Mouse (Mus musculus) forelimb bud, embryonic 11.5 days (tissue): Measurements from ENCODE around the gene Tuba3b.
A peak's percentile ranks its signal among the peaks of the same experiment; 100 is the strongest.

ENCODE experiments used
- DNase-seq: peaks from one replicate; pipeline ENCODE4 v3.0.0-alpha.2; 2012; ENCODE audit warnings: low read depth, low spot score

Tuba3b gene

DNA sequence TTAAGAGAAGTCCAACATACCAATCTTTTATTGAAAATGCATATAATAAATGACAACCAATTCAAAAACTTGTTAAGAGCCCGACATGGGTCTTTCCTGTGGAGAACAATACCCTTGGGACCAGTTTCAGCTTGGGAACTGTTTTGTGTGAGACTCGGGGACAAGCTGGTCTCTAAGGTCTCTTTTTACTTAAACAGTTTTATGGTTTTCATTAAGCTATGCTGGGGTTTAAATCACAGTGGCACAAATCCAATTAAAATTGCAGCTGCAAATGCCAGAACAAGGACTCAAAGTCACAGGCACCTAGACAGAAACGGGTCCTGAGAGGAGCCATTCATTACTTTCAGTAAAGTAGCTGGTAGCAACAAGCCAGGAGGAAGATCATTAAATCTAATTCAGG lies 10.4 kb upstream of the Tuba3b start:
- DNase-seq: peak; percentile 77

DNA sequence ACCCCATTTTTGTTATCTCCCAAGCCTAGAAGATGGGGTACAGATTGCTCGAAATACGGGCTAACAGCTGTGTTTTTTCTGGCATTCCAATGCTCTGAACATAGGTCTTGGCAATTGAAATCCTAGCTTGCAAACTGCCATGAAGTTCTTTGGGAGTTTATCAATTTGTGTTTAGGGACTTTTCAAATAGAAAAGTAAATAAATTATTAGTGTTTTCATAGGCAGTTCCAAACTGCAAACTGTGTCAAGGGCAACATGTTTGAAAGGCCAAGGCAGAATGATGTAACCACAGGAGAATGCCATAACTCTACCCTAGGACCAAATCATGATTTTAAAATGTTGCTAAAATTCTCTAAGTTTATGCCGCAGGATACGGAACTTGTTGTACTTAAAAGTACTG lies 7.8 kb upstream of the Tuba3b start:
- DNase-seq: no peak

DNA sequence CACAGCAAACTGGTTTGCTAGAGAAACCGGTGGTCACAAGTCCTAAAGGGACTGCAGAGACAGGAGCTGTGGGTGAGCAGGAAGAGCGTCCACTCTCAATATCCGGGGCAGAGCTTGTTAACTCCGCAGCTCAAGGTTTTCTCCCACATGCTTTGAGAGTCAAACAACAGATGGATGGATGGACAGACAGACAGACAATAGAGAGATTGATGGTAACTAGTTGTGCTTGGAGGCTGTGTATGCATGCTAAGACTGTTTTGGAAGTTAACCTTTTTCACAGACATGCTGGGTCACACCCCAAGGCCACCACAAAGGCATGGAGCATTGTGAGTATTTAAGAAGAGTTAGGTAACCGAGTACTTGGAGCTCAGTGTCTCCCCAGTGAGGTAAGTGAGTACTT lies 6.9 kb upstream of the Tuba3b start:
- DNase-seq: no peak

DNA sequence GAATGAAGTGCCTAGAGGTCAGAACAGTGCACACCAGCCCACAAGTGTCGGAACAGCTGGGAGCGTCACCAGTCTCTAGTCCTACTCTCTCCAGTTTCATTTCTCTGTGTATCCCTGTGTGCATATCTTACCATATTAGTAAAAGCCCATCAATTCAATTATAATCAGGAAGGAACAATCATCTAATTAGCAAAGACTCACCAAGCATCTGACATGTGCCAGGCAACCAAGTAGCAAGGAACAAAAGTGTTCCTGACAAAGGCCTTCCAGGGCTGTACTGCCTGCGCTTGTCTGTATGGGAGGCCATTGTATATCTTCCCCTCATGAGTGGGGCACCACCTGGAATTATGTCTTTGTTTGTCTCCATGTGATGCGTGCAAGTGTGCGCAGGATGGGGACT lies 4.7 kb upstream of the Tuba3b start:
- DNase-seq: no peak

DNA sequence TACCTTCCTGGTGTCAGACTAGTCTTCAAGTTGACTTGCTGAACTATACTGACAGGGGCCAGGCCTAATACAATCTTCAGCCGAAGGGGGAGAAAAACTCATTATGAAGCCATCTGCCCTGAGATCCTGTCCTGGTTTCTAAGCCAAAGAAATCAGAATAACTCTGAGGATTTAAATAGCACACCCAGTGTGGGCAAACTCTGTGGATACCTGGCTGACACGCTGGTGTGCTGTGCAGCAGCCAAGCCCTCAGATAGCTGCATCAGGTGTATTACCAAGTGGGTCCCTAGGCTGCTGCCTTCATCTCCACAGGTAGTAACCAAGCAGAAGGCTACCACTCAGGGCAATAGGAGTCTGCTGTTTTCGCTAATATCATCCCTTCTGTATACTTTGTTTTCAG lies 2.9 kb upstream of the Tuba3b start:
- DNase-seq: no peak

DNA sequence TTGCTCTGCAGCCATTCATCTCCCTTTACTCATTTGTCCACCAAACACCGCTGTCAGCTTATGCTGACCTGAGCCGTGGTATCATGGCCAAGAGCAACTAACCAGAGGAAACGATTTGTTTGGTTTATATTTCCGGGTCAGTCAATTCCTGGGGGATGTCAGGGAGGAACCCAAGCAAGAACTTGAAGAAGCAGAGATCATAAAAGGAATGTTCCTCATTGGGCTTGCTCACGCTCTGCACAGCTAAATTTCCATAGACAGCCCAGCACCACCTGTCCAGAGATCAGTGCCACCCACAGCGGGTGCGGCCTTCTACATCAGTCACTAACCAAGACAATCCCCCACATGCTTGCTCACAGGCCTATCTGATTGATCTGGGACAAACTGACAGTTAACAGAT lies 1.3 kb upstream of the Tuba3b start, which contains the start of gene Lmntd1:
TSS of gene Lmntd1 (minus strand) at position 101 of the 400 bp plus-strand sequence.
- DNase-seq: no peak

DNA sequence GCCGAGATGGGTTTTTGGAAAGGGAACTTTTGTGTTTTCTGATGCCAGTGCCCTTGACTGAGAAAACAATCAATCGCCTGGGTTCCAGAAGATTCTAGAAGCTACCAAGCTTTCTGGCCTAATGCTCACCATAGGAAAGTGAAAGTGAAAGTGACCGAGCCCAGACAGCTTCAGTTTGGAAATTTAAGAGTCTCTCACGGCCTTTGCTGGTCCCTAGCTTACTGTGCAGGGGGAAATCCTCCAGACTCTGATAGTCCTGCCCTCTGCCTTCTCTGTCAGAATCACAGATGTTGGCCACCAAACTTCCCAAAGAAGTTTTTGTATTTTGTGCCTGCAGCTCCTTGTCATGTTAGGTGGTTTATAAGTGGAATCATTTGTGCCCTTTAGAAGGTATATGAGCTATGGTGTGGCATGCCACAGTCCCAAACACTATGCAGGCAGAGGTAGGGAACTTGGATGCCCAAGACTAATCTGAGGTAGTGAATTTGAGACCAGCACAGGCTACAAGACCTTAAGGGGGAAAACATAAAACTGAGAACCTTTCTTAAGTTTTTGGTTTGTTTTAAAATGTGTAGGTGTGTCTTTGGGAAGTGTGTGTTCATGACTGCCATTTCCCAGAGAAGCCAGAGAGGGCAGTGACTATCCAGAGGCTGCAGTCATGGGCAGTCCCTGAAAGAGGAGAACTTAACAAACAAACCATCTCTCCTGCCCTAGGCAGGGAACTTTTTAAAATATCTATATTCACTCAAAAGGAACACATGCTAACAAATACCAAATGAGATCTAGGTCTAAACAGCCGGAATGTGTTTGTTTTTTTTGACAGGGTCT lies 1.1 kb downstream of the Tuba3b start:
- DNase-seq: no peak

DNA sequence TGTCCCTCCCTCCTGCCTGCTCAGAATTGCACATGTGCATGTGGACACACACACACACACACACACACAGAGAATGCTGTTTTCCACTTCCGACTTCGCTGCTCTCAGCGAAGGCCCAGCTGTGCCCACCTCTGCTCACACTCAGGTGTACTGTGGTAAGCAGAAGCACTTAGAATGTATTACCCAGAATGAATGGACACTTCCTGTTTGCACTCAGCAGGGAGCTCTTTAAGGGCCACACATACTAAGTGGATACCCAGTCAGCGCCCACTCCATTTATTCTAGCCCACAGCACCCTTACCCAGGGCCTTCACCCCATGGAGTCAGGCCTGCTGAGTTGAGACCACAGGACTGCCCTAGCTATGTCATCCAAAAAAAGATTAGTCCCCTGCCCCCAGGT lies 7.6 kb downstream of the Tuba3b start:
- DNase-seq: no peak

DNA sequence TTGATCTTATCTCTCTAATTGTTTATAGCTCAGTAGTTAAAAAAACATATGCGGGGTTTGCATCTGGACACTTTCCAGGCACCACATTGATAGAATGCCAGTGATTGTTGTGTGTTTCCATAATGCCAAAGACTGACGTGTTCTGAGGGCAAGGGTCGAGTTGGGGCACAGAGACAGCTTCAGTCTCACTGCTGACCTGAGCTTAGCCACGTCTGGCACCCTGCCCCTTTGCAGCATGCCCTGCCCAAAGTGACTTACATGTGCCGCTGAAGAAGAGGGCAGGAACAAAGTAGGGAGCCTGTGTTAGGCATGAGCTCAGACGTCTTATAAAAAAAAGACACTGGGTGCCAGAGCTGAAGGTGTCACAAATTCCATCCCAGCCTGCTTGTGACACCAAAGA lies 14.7 kb downstream of the Tuba3b start:
- no peak for DNase-seq

DNA sequence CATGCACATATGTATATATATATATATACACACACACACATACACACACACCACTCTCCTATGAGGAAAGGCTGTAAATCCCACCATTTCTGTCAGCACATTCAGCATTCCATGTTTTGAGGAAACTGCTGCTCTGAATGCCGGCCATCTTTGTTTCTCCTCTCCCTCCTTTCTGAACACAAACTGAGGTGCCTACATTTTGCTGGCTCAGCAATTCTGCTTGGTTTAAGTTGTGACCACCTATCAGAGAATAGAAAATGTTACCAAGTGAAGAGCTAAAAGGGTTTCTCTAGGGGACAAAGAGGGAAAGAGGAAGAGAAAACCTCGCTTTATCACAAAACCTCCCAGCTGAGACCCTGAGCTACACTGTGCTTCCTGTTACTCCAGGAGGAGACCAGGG lies 18.9 kb downstream of the Tuba3b start:
- no peak for DNase-seq

DNA sequence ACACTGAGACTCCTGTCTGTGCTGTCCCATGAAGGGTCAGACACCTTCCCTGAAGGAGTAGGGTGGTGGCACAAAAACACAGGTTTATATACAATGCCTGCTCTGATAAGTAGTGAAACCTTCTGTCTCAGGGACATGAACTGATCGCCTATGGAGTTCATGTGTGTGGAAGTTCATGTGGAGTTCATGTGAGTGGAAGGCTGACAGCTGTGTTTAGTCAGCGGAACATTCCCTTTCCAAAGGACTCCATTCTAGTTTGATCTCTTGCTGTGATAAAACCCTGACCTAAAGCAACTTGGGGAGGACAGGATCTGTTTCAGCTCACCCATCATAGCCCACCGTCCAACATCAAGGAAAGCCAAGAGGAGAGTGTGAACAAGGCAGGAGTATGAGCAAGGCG lies 21.1 kb downstream of the Tuba3b start:
- DNase-seq: no peak

DNA sequence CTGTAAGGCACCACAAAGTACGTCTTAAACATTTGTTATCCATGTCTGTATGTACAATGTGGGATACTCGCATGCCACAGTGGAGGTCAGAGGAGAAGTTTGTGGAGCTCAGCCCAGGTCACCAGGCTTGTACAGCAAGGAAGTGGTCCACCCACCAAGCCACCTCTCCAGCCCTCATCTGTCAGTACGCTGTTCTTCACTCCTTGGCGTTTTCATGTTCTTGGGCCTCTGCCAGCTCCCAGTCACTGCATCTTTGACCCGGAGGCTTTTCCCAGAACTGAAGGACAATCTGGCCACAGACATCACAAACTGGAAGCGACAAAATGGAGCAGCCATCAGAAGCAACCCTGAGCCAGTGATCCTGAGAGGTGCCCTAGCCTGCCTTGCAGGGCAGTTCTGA lies 22.7 kb downstream of the Tuba3b start:
- no peak for DNase-seq

DNA sequence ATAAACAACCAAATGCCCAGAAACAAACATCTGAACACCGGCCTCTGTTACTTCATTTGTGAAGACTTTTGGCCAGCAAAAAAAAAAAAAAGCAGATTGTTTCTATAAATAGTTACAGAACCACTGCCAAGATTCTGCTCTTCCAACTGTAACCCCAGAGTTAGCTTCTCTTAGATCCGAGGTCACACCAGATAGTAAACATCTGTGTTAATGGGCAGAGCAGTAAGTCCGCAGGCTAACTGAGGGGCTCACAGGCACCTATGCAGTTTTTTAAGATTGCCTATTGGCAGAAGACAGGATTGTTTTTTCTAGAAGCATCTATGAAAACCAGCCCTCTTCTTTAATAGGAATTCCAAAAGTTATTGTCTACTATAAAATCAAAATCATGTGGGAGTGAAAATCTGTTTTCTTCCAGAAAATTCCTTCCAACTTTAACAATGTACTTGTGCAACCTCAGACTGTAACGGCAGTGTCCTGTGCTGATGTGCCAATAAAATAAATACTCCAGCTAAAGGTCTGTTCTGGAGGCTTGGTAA lies 25.5 kb downstream of the Tuba3b start:
- no peak for DNase-seq

DNA sequence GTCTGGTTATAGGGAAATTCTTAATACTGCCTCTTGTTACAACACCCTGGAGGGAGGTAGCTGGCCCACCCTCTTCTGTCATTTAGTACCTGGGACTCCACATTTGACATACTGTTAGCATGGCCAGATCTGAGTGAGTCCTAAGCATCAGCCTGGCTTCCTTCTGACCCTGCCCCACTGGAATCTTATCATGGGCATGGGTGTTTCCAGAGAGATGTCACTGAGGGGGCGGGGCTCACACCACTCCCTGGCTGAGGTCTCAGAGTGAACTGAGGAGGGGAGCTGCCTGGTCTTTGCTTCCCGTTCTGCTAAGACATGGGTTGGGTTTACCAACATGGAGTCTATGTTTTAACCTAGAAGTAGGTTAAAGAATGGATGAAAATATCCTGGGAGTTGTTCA lies 36.4 kb downstream of the Tuba3b start:
- no peak for DNase-seq

DNA sequence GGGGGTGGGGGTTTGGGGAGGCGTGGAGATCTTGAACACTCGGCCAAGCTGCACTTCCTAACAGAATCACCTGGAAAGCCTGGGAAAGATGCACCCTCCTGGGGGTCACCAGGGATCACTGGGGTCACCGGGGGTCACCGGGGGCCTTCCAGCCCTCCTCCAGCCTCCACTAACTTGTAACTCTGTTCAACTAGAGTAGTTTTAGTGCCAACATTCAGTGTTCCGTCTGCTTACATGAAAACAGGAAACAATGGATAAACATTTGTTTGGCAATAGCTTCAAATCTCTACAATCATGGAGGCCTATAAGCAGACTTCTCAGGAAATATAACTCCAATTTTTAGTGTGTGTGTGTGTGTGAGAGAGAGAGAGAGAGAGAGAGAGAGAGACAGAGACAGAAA lies 37.4 kb downstream of the Tuba3b start:
- DNase-seq: no peak

DNA sequence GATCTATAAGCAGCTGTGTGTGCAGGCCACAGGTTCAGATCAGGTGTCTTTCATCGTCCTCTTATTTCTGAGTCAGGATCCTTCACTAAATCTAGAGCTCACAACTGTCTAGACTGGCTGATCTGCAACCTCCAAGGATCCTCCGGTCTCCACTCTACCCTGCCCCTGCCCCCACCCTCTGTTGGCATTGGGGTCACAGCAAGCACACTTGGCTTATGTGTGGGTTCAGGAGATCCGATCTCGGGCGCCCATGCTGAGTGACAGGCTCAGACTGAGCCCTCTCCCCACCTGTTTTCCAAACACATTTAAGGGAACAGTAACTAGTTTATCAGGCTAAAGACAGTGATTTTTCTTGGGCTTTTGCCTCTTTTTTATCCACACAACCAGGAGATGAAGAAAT lies 38.1 kb downstream of the Tuba3b start:
- no peak for DNase-seq

DNA sequence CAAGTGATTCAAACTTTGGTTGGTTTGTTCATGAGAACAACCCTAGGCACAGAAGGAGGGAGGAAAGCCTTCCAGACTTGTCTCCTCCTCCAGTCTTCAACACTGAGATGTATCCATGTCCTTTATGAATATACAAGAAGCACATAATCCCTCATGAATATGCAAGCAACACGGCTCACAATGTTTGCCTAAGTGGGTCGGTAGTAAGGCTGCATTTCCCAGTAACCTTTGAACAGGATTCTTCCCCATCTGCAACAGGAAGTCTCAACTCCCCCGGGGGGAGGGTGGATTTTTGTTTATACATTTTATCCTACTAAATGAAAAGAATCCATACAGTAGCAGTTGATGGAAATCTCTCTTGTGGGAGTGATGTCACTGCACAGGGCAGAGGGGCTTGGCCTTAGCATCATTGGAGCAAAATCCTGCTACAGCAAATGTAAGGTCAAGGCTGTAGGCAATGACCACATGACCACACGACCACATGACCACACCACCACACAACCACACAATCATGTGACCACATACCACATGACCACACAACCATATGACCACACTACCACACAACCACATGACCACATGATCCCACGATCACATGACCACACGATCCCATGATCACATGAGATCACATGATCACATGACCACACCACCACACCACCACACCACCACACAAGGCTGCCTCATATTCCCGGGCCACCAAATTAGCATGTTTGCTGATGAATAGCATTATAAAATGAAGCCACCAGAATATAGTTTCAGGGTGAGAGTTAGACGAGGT lies 38.7 kb downstream of the Tuba3b start:
- no peak for DNase-seq

DNA sequence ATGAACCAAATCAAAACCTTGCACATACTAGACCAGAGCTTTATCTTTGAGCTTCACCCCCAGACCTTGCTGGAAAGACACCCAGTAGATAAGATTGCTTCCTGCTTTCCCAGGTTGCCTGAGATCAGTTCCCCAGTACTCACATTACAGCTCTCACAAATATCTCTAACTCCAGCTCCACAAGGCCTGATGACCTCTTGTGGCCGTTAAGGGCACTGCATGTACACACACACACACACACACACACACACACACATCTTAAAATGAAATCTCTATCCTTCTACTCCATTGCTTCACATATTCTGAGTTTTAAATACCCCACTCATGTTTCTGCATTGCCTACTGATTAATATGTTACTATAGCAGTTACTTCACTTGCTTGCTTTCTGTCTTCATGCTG lies 40.1 kb downstream of the Tuba3b start:
- DNase-seq: no peak

DNA sequence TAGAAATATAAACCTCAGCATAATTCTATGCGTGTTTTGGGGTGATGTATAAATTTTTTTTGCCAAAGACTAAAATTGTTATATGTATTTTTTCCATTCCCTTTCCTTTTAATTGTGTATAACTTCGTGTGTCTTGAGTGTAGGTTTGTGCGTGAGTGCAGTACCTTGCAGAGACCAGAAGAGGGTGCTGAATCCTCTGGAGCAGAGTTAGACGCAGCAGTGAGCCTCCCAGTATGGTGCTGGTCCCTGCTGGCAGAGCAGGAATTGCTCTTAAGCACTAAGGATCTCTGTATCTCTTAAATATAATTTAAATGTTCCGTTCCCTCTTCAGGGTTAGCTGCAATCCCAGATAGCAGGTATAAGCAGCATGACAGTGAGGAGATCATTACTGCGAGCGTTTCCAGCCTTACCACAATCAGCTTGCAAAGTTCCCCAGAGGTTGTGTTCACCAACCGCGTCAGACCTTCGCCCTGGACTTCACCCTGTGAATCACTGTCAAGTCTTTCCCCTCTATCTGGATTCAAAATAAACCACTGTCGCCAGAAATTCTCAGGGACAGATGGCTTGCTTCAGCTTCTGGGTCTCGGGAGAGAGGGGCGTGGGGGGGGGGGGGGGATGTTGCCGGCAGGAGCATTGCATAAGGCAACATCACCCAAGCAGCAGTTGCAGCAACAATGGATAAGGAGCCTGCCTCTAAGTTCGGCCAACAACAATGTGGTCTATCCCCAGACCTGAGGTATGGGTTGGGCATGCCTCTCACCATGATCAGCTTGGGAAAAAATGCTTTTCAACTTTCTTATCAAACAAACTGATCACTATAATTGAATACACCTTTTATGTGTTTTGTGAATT lies 41.4 kb downstream of the Tuba3b start:
- DNase-seq: no peak

DNA sequence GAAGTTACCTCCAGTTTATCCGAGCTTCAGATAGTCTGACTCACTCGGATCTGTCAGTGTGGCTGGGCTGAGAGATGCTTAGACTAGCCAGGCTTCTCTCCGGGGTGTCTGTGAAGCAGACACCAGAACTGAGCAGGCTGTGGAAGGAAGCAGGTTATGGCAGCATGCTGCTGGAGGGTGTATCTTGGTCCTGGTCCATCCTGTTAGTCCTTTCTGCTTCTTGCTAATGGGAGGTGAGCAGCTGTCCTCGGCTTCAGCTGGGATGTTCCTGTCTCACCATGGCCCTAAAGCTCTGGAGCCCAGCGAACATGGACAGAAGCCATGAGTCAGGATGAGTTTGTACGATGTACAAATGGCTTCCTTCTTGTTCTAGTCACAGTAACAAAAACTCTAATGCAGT lies 43.6 kb downstream of the Tuba3b start:
- no peak for DNase-seq

DNA sequence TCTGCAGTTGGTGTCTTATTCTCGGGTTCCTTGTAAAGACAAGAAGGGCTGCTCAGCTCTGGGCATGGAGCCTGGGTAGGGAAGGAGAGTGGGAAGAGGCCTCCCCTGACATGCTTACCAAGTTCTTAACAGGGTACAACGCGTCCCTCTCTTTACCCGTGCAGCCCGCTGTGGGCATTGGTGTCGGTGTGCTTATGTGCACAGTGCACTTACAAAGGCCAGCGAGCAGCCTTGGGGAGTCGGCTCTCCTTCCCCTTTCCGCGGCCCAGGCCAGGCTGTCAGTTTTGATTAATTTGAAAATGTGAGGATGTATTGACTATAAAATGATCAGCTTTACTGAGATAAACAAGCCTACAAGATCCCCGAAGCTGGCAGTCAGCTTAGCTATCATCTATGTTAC lies 45.4 kb downstream of the Tuba3b start:
- no peak for DNase-seq

DNA sequence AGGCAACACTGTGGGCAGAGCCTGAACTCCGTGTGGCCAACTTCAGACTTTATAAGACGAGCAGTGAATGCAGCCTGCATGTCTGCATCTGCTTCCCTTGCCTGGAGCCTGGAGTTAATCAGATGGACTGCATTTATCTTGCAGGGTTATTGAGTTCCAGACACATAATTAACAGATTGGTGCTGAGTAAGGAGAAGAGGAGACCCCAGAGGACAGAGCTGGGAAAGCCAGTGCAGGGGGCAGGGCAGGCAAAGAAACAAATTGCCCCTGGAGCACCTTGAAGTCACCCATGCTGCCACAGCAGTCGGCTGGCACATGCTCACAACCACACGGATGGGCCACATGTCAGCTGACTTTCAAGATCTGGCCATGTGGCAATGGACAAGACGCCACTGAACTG lies 48.7 kb downstream of the Tuba3b start:
- DNase-seq: no peak
